Mouse (Mus musculus): Measurements from ENCODE around the gene Kank3.
A peak's percentile ranks its signal among the peaks of the same experiment; 100 is the strongest.

GRCm38 (mm10) chr17:33842966-33843795 lies 32.9 kb downstream of the Kank3 start, which contains the start of gene Cd320:
- TF ChIP-seq CTCF (IDR thresholded peaks at IDR 0.05; ENCODE audit: control insufficient read depth, insufficient read depth, low read length) (0 out of 2 replicates have a peak, but pooled peaks have one; percentile 15), POLR2A (IDR thresholded peaks at IDR 0.05; ENCODE audit: borderline replicate concordance, control insufficient read depth, low read depth, low read length) (peak; percentile 56; the same call in 1 of the 2 replicates)
